Mouse (Mus musculus) skeletal muscle tissue, adult 2 months (tissue): ENCODE data around the gene Calcrl.
A peak's percentile ranks its signal among the peaks of the same experiment; 100 is the strongest.

Source experiments
- DNase-seq: peaks from one replicate; pipeline ENCODE4 v3.0.0-alpha.2; 2012; ENCODE audit warnings: low read depth, low spot score

Gene Calcrl

GRCm38 (mm10) chr2:84336331-84336730 lies 88.9 kb downstream of the Calcrl start:
- peak; percentile 46 for DNase-seq

GRCm38 (mm10) chr2:84316185-84316805 lies 108.9 kb downstream of the Calcrl start:
- no peak for DNase-seq

- DNase-seq: no peak
Measured at GRCm38 (mm10) chr2:84296517-84296916, 128.7 kb downstream of the Calcrl start.

GRCm38 (mm10) chr2:84295068-84295467 lies 130.1 kb downstream of the Calcrl start:
- peak; percentile 8 for DNase-seq

- DNase-seq: no peak
Measured at GRCm38 (mm10) chr2:84294611-84295010, 130.6 kb downstream of the Calcrl start.

GRCm38 (mm10) chr2:84292351-84293000 lies 132.7 kb downstream of the Calcrl start:
- peak; percentile 12 for DNase-seq

- peak; percentile 64 for DNase-seq
Measured at GRCm38 (mm10) chr2:84288940-84289557, 136.2 kb downstream of the Calcrl start.
